Mouse (Mus musculus) liver, postnatal 0 days (tissue): ENCODE results near the gene Ago1.

Experiments used
- CTCF ChIP-seq: sonication (generic); IDR thresholded peaks from 2 replicates; pipeline ENCODE4 v1.5.1; 2016; ENCODE audit warnings: antibody characterized with exemption, low read depth
- EP300 ChIP-seq: IDR thresholded peaks from 2 replicates; pipeline ENCODE4 v1.6.1; 2016; ENCODE audit warnings: antibody characterized with exemption, low read depth, mild to moderate bottlenecking

DNA sequence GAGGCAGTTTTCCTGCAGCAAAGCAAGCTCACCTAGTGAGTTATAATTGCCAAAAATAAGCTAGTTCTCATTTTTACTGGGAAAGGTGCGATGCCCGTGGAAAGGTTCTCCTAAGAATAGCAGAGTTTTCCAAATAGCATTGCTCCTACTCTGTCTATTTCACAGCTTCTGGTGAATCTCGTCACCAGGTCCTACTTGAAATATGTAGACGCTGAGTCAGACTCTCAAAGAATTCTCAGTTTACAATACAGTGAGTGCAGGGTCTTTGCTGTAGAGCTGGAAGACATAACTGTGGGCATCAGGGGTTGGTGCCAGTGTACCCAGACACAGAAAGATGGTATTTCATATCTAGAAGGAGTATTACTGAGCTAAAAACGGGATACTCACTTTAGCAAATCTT lies 42.6 kb upstream of the Ago1 start:
- no peak for TF ChIP-seq CTCF
- no peak for TF ChIP-seq EP300
